Mouse (Mus musculus) liver, embryonic 14.5 days (tissue): ENCODE results near the gene Pdik1l.

Experiments used
- CTCF ChIP-seq: IDR thresholded peaks from 2 replicates; pipeline ENCODE4 v1.5.1; 2016; ENCODE audit warnings: antibody characterized with exemption, low read depth, control low read depth
- EP300 ChIP-seq: IDR thresholded peaks from 2 replicates; pipeline ENCODE4 v1.6.1; 2016; ENCODE audit warnings: antibody characterized with exemption, low read depth

DNA sequence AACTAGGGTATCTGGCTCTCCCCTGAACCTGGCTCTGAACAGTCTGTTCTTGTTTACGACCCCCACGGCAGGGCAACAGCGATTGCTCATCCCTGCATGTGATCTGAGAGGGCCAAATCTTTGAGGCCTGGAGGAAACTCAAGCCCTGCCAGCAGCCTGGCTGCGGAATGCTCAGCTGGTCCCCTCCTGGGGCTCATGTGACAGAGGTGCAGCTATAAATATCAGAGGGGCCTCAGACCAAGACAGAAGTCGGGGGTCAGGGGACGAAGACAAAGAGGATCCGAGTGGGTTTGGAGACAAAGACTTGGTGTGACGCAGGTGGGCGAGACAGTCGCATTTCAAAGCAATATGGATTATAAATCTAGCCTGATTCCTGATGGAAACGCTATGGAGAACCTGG, 27.2 kb upstream of the Pdik1l start, which contains the start of gene Trim63:
- no peak for TF ChIP-seq CTCF
- no peak for TF ChIP-seq EP300
